Mouse (Mus musculus): ENCODE results near the gene Arl15. TPM values are rescaled to one million over a fixed set of nuclear protein-coding genes. Genes with fewer than 3 reads are reported as not detected.

Gene Arl15
- polyA plus RNA-seq, 1 experiment from 2014 or later = 6.7 TPM

DNA sequence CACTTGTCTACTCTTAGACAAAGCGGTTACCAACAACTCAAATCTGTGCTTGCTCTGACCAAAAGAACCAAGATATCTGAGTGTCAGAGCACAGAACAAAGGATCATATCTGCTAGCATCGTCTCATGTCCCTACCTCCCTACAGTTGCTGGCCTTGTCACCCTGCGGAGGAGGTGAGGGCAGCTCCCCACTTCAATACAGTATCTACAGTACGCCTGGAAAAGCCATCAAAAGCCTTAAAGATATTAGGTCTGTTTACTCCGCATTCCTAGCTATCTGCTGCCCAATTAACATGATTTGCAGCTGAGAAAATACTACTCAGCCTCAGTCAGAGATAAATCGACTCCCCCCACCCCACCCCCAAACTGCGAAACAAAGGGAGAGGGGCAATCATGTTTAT, 371.3 kb downstream of the Arl15 start:
- ATAC-seq (replicated peaks; ENCODE audit: insufficient number of reproducible peaks, insufficient read depth, low FRiP score, low read depth) = no peak
- H3K27me3 ChIP-seq = no peaks in the 10 kb centered on the region
- H3K27ac ChIP-seq = no peak overlapping the region
- no peaks in the 10 kb centered on the region for H3K9me3 ChIP-seq (replicated peaks)
- no peak overlapping the region for H3K4me2 ChIP-seq
- H3K4me1 ChIP-seq (replicated peaks) = 0 out of 2 replicates have a peak, but pooled peaks cover 3% of the 10 kb centered on the region
- H3K4me3 ChIP-seq = no peak overlapping the region
- no peak overlapping the region for H3K9ac ChIP-seq
- no peaks in the 10 kb centered on the region for H3K36me3 ChIP-seq
- 47% methylated on average over 7 of the region's 7 CpGs for WGBS

DNA sequence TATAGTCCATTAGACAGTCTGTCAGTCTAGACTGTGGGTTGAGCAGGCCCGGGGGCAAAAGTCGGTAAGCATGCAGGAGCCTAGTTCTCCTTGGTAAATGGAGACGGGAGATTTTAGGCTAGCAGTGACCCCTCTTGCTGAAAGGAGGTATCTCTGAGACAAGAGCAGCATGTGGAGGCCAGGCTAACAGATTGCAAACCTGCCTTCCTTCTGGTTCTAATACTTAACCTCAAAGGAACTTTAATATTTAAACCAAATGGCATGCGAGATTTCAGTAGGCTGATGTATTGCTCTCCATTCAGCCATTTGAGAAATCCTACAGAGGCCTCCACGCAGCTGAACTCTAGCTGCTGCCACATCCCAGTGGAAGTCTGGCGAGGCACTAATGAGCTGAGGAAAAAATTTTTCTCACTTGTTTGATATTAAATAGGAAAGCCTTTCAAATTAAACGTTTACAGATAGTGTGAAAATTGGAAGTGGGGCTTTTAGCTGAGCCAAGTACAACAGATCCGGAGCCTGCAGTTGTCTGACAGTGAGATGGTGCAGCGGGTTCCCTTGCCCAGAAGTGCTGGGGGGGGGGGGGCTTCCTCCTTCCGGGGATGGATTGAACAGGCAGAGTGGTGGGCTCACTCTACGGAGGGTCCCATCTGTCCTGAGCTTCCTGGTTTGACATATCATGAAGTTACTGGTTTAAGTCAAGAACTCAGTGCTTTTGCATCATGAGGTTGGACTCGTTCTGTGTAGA, 372.3 kb downstream of the Arl15 start:
- Histone ChIP-seq H3K27me3 (no peaks in the 10 kb centered on the region), H3K36me3 (no peaks in the 10 kb centered on the region), H3K27ac (no peak overlapping the region), H3K4me2 (no peak overlapping the region), H3K4me3 (no peak overlapping the region), H3K4me1 (replicated peaks) (0 out of 2 replicates have a peak, but pooled peaks cover 3% of the 10 kb centered on the region), H3K9me3 (replicated peaks) (no peaks in the 10 kb centered on the region), H3K9ac (no peak overlapping the region)
- no peak for ATAC-seq (replicated peaks; ENCODE audit: insufficient number of reproducible peaks, insufficient read depth, low FRiP score, low read depth)
- 54% methylated on average over 12 of the region's 12 CpGs for WGBS

DNA sequence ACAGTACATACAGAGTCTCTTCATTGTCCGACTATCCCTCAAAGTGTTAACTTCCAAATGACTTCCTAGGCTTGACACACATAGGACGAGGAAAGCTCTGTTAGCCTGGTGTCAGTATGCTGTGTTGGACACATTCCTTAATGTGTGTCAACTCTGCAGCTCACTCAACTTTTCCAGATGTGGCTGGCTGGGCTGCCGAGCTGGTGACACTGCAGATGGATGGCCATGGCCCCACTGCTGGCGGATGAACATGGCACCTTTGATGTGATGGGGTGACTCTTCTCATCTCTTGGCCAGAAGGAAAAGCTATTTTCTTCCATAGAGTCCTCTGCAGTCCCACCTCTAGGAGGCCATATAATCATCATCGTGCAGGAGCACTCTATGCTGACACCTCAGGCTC, 375.8 kb downstream of the Arl15 start:
- WGBS = 66% methylated on average over 5 of the region's 5 CpGs
- ATAC-seq (replicated peaks; ENCODE audit: insufficient number of reproducible peaks, insufficient read depth, low FRiP score, low read depth) = no peak
- H3K4me2 ChIP-seq = no peak overlapping the region
- no peaks in the 10 kb centered on the region for H3K9me3 ChIP-seq (replicated peaks)
- H3K27ac ChIP-seq = no peak overlapping the region
- no peaks in the 10 kb centered on the region for H3K27me3 ChIP-seq
- H3K9ac ChIP-seq = no peak overlapping the region
- H3K4me3 ChIP-seq = no peak overlapping the region
- H3K36me3 ChIP-seq = no peaks in the 10 kb centered on the region
- no peaks in the 10 kb centered on the region for H3K4me1 ChIP-seq (replicated peaks)

DNA sequence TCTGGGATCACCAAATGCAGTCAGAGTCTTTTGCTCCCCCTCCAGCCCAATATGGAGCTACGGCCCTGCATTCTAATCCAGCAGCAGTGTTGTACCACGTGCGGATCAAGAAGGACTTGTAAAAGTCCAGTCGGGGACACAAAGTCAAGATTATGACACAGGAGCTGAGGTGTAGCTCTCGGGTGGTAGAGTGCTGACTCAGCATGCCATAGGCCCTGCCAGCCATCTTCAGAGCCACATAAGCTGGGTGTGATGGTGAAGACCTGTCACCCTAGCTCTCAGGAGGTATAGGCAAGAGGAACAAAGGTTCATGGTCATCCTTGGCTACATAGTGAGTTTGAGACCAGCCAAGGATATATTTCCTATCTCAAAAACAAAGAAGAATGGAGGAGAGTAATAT, 377.2 kb downstream of the Arl15 start:
- no peak overlapping the region for H3K4me2 ChIP-seq
- H3K9me3 ChIP-seq (replicated peaks) = no peaks in the 10 kb centered on the region
- no peak for ATAC-seq (replicated peaks; ENCODE audit: insufficient number of reproducible peaks, insufficient read depth, low FRiP score, low read depth)
- H3K9ac ChIP-seq = no peak overlapping the region
- no peaks in the 10 kb centered on the region for H3K27me3 ChIP-seq
- H3K4me3 ChIP-seq = no peak overlapping the region
- H3K27ac ChIP-seq = no peak overlapping the region
- H3K4me1 ChIP-seq (replicated peaks) = no peaks in the 10 kb centered on the region
- 85% methylated on average over 5 of the region's 5 CpGs for WGBS
- no peaks in the 10 kb centered on the region for H3K36me3 ChIP-seq

DNA sequence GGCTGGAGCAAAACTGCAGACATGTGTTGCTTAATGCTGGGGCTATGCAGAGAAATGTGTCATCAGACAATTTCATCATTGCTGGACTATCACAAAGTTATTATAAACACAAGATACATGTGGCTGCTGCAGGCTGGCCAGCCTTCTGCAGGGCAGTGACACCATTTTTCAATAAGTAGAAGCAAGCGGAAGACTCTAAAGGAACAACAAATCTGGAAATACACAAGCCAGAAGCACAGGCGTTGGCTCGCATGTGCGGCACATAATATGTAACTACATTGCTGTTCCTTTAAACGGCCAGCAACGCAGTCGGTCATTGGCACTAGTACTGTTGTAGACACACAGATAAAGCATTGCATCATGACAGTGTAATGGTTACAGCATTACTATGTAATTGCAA, 393.8 kb downstream of the Arl15 start:
- no peak for ATAC-seq (replicated peaks; ENCODE audit: insufficient number of reproducible peaks, insufficient read depth, low FRiP score, low read depth)
- Histone ChIP-seq H3K36me3 (no peaks in the 10 kb centered on the region), H3K4me2 (no peak overlapping the region)

DNA sequence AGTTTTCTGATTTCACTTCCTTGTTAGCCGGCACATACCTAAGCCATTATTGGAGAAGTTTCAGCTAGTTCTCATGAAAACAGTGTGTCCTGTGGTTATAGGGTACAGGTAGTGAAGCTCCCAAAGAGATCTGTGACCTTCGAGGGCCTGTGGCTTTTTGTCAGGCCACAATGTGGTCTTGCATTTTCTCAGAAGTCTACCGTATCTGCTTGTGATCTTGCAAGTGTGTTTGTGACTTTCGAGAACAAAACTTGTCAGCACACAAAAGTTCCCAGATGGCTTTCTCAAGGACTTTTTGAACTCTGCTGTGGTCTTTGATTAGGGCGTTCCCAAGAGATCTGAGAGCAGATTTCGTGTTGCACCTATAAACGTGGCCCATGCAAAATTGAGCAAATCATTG, 394.5 kb downstream of the Arl15 start:
- H3K4me3 ChIP-seq = no peak overlapping the region
- H3K4me2 ChIP-seq = no peak overlapping the region
- H3K9me3 ChIP-seq (replicated peaks) = no peaks in the 10 kb centered on the region
- no peak overlapping the region for H3K9ac ChIP-seq
- WGBS = 85% methylated on average over 7 of the region's 7 CpGs
- no peaks in the 10 kb centered on the region for H3K4me1 ChIP-seq (replicated peaks)
- H3K36me3 ChIP-seq = no peaks in the 10 kb centered on the region
- ATAC-seq (replicated peaks; ENCODE audit: insufficient number of reproducible peaks, insufficient read depth, low FRiP score, low read depth) = no peak
- no peak overlapping the region for H3K27ac ChIP-seq
- no peaks in the 10 kb centered on the region for H3K27me3 ChIP-seq

More for the DNA sequence above, 393.8 kb downstream of the Arl15 start:
- H3K4me1 ChIP-seq (replicated peaks) = no peaks in the 10 kb centered on the region
- H3K4me3 ChIP-seq = no peak overlapping the region
- no peaks in the 10 kb centered on the region for H3K9me3 ChIP-seq (replicated peaks)
- WGBS = 89% methylated on average over 7 of the region's 7 CpGs
- no peak overlapping the region for H3K9ac ChIP-seq
- no peaks in the 10 kb centered on the region for H3K27me3 ChIP-seq
- no peak overlapping the region for H3K27ac ChIP-seq

DNA sequence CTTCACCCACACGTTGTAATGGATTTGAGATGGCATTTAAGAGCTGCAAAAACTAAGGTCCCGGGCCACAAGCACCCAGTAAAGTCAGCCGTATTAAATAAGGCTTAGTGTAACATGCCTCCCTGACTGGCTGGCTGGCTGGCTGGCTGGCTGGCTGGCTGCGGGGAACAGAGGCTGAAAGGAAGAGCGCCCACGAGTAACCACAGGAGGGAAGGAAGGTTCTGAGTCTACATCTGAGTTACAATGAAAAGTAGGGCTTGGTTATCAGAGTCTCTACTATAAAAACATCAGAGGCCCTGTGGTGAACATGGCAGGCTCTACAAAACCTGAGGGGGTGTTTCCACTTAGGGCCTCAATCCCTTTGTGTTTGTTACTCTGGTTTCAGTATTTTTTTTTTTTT, 395.1 kb downstream of the Arl15 start:
- H3K27me3 ChIP-seq = no peaks in the 10 kb centered on the region
- WGBS = 72% methylated on average over 6 of the region's 6 CpGs
- H3K36me3 ChIP-seq = no peaks in the 10 kb centered on the region
- H3K9me3 ChIP-seq (replicated peaks) = no peaks in the 10 kb centered on the region
- no peak overlapping the region for H3K9ac ChIP-seq
- H3K4me3 ChIP-seq = no peak overlapping the region
- no peak for ATAC-seq (replicated peaks; ENCODE audit: insufficient number of reproducible peaks, insufficient read depth, low FRiP score, low read depth)
- H3K4me1 ChIP-seq (replicated peaks) = no peaks in the 10 kb centered on the region
- H3K27ac ChIP-seq = no peak overlapping the region
- no peak overlapping the region for H3K4me2 ChIP-seq

DNA sequence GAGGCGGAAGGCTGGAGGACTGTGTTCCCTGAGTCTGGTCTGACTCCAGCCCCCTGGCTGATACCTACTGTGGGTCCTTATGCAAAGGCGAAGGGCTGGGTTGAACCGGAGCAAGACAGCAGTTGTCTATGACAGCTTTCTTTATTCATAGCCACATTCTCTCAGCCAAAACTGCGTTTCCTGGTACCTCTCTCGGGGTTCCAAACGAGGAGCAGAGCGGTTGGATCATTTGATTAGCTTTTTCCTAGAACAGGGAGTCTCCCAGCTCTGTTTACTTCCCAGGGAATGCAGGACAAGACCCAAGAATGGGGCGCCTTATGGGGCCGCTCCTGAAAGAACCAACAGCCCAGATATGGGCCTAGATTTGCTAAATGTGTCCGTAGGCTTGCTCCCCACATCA, 396.6 kb downstream of the Arl15 start:
- no peaks in the 10 kb centered on the region for H3K4me1 ChIP-seq (replicated peaks)
- no peaks in the 10 kb centered on the region for H3K9me3 ChIP-seq (replicated peaks)
- 83% methylated on average over 10 of the region's 10 CpGs for WGBS
- no peaks in the 10 kb centered on the region for H3K27me3 ChIP-seq
- H3K4me2 ChIP-seq = no peak overlapping the region
- no peak overlapping the region for H3K4me3 ChIP-seq
- no peaks in the 10 kb centered on the region for H3K36me3 ChIP-seq
- H3K9ac ChIP-seq = no peak overlapping the region
- H3K27ac ChIP-seq = no peak overlapping the region
- ATAC-seq (replicated peaks; ENCODE audit: insufficient number of reproducible peaks, insufficient read depth, low FRiP score, low read depth) = no peak

DNA sequence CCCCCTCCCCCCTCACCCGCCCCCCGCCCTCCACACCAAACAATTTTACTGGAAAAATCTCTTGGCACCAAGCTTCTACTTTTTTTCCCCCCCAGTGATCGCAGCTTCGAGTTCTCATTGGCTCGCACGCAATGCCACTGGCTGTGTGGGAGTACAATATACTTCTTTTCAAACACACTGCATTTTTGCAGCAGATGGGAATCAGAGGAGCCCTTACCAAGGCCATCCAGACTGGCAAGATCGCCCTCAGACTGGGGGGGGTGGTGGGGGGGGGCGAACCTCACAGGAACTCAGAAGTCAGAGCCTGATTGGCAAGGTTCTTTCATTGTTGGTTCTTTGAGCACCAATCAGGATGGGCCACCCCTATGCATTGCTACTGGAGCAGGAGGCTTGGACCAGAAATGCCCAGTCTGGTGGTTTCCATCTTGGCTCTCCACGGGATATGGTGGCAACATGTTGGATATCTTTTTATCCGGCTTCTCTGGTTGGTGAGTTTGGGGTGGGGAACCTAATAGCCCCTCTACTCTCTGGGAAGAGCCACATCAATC, 404.0 kb downstream of the Arl15 start:
- Histone ChIP-seq H3K36me3 (no peaks in the 10 kb centered on the region), H3K4me1 (replicated peaks) (no peaks in the 10 kb centered on the region), H3K4me3 (no peak overlapping the region), H3K27me3 (no peaks in the 10 kb centered on the region), H3K27ac (no peak overlapping the region), H3K9ac (no peak overlapping the region), H3K4me2 (no peak overlapping the region), H3K9me3 (replicated peaks) (no peaks in the 10 kb centered on the region)
- ATAC-seq (replicated peaks; ENCODE audit: insufficient number of reproducible peaks, insufficient read depth, low FRiP score, low read depth) = no peak
- 85% methylated on average over 10 of the region's 10 CpGs for WGBS

DNA sequence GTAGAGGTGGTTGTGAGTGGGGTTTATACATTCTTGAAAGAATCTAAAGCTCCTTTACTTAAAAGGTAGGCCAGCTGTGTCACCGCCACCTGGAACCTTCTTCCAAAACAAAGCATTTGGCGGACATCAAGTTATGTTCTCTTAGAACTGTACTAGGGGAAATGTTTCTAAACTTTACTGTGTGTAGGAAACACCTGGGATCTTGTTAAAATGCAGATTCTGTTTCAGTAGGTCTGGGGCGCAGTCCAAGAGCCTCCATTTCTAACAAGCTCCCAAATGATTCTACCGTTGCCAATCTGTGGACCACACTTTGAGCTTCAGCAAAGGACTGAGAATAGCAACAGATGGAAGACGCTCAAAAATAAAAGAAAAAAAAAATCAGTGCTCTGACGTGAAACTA, 405.4 kb downstream of the Arl15 start:
- Histone ChIP-seq H3K27me3 (no peaks in the 10 kb centered on the region), H3K9ac (no peak overlapping the region), H3K4me3 (no peak overlapping the region), H3K27ac (no peak overlapping the region), H3K4me2 (no peak overlapping the region), H3K4me1 (replicated peaks) (no peaks in the 10 kb centered on the region), H3K36me3 (no peaks in the 10 kb centered on the region), H3K9me3 (replicated peaks) (no peaks in the 10 kb centered on the region)
- ATAC-seq (replicated peaks; ENCODE audit: insufficient number of reproducible peaks, insufficient read depth, low FRiP score, low read depth) = no peak
- WGBS = 88% methylated on average over 6 of the region's 6 CpGs

DNA sequence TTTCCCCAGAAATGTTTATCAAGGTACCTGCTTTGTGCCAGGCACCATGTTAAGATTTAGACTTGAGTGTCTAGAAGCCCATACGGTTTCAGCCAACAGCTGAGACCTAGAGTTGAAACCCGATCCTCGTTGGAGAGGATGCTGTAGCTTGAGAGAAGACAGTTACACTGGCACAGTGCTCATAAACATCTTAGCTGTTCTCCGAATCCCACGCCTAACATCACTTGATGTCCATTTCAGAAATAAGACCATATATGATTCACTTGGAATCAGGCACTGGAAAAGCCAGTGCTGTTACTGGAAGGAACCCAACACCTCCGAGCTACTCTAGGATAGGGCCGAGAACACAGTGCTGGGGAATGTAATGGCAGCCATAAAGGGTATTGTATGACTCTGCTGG, 406.2 kb downstream of the Arl15 start:
- no peak for ATAC-seq (replicated peaks; ENCODE audit: insufficient number of reproducible peaks, insufficient read depth, low FRiP score, low read depth)
- 72% methylated on average over 7 of the region's 7 CpGs for WGBS
- Histone ChIP-seq H3K4me2 (no peak overlapping the region), H3K4me3 (no peak overlapping the region), H3K9me3 (replicated peaks) (no peaks in the 10 kb centered on the region), H3K27me3 (no peaks in the 10 kb centered on the region), H3K27ac (no peak overlapping the region), H3K36me3 (no peaks in the 10 kb centered on the region), H3K9ac (no peak overlapping the region), H3K4me1 (replicated peaks) (no peaks in the 10 kb centered on the region)
